Mouse (Mus musculus): ENCODE measurements at regions not wholly inside any gene's neighbourhood (a gene's known extent, or its start where the extent isn't known, plus 50 kb on each side); places are given as distances from the start of the nearest gene placed in this dataset.

DNA sequence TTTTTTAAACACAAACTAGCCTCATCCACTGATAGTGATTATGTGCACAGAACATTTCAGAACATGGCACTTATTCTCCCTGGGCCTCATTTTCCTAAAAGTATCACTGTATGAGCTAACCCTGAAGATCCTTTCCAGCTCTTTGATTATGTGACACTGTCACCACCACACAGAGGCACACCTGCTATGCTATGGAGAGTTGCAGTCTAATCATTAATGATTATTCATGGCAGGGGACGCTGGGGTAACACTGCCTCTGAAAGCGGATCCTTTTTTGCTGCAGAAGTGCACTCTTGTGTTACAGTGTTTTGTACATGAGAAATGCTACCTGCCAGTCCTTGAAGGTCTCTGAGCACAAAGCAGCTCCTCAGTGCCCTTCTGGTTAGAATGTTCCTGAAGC lies 615.3 kb upstream of the Fbxo33 start:
- no peak for DNase-seq (ENCODE audit: low read depth, low spot score)

DNA sequence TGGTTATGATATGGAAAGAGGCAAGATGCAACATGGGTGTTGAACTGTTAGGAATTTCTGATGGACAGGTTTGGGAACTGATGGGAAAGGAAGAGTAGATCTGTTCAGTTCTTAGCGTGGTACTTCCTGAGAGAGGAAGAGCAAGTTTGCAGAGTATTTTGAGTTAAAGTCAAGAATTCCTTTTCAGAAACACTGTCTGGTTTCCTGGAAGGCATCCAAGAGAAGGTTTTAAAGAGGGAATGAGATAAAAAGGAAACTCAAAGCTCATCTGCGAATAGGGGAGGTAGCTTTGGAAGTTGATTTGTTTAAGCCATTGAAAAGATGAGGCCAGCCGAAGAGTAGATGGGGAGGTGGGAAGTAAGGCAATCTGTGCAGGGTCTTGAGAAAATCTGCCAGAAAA lies 603.4 kb upstream of the Fbxo33 start:
- DNase-seq (ENCODE audit: low read depth, low spot score): no peak

DNA sequence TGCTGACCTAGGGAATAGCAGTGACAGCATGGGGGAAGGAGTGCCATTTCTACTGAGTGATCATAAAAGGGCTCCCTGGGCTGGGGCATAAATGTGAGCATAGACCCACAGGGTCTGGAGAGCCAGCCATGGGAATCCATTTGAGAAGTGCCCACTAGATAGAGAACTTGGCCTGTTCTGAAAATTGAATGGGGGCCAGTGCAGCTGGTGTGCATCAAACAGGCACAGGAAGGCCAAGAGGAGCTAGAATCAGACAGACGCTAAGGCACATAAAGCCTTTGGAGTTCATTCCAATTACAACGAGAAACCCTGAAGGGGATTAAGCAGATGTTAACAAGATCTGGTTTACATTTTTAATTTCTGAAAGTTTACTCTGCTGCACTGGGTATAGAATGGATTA lies 602.9 kb upstream of the Fbxo33 start:
- DNase-seq (ENCODE audit: low read depth, low spot score): no peak

DNA sequence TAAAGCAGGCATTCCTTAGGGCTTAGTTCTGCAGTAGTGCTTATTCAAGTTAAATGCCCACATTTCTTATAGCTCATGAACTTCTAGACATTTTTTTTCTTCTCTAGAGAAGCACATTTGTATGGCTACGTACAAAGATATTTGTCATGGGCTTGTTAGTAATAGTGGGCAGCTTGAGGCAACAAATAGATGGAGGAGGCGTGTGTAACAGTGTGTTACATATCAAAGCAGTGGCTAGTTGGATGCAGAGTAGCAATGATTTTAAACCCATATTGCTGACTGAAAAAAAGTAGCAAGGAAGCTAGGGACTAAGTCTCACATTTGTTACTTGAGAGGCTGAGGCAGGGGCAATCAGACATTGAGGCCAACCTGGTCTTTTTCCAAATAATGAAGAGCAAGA lies 602.2 kb upstream of the Fbxo33 start:
- DNase-seq (ENCODE audit: low read depth, low spot score): no peak

DNA sequence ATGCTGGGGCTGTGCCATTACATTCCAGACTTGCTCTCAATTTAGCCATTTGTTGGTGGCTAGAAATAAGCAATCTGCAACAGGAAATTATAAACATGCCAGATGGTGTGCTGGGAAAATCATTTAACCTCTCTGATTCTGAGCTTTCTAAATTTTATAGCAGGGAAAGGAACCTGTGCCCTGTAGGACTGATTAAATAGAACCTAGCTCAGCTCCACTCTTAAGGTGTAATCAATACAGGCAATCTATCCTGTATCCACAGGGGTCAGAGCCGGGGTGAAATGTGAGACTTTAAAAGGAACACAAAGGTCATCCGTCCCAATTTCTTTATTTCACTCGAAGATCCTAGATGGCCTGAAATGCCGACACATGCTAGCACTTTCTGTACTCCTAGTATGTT lies 596.4 kb upstream of the Fbxo33 start:
- DNase-seq (ENCODE audit: low read depth, low spot score): no peak

DNA sequence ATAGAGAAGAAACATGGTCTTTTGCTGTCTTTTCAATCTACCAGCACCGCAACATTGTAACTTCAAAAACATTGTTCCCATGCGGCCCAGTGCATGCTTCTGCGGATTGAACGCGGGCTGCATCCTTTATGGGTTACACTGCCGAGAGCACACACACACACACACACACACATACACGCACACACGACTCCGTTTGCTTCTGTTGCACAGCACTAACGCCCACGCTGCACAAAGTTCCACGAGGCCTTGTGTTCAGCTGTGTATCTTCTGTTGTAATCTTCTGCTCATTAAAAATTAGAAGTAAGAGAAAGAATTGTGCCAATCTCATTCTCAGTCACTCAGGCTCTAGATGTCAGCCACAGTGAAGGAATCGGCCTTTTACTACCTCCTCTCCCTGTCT lies 594.8 kb upstream of the Fbxo33 start:
- DNase-seq (ENCODE audit: low read depth, low spot score): no peak

DNA sequence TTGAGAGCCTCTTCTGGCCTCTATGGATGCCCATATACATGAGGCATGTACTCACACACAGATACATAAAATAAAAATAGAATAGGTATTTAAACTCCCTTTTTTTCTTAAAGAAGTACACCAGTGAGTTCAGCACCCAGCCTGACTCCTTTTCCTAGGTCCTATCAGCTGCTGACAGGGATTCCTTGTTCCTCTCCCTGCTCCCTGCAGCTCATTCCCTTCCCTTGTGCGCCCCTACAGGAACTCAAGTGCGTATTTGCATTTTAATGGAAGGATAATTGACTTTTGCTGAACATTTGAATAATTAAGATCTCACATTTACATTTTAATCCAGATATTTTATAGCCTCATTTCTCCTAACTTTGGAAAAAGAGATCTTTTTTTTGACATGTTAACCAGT lies 589.7 kb upstream of the Fbxo33 start:
- no peak for DNase-seq (ENCODE audit: low read depth, low spot score)

DNA sequence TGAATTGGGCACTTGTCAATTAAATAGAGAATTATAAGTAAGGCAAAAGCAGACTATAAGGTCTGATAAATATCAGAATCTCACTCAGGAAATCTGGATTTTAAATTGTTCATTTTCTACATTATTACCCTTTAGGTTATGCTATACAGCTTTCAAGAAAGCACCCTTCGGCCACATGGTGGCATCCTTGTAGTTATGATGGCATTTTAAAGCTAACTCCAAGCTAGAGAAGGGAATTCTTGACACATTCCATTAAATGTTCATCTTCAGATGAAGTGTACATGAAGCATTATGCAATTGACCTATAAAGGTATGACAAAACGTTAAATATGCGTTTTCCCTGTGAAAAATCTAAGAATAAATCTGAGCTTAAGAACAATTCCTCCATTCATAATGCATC lies 578.5 kb upstream of the Fbxo33 start:
- no peak for DNase-seq (ENCODE audit: low read depth, low spot score)

DNA sequence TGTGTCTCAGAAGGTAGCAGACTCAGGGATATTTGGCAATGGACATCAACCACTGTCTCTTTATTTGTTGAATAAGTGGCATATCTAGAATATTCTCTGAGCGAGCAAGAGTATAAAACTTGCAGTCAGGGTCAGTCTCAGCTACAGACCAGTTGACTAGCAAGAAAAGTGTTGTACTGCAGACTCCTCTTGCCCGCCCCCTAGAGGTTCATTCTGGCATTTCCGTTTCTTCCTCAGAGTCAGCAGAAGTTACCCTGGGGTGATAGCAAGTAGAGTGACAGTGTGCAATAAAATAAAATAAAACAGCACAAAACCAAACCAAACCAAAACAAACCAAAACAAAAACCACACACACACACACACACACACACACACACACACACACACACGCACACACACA lies 571.9 kb upstream of the Fbxo33 start:
- DNase-seq (ENCODE audit: low read depth, low spot score): peak; percentile 52

DNA sequence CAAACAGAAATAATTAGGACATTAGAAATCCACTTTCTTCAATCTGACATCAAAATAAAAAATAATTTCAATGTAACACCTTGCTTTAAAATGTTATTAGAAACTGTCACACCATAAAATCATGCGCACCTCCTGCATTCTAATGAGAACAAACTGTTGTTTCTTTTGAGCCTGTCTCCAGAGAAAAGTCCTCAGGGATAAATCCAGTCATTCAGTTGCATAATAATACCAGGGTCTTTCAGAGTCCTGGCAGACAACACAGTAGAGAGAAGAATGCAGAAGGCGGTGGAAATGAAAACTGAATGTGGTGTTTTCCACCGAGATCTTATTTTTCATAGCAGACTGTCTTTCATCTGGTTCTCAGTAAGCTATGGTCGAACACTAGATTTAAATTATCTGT lies 567.3 kb upstream of the Fbxo33 start:
- no peak for DNase-seq (ENCODE audit: low read depth, low spot score)

DNA sequence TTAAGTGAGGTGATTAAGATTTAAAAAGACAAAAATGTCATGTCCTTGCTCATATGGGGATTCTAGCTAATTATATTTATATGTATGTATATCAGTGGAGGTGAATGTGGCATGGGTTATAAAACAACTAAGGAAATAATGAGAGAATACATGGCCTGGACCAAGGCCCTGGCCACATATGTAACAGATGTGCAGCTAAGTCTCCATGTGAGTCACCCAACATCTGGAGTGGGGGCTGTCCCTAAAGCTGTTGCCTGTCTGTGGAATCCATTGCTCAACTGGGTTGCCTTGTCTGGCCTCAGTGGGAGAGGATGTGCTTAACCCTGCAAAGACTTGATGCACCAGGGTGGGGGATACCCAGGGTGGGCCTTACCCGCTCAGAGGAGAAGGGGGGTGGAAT lies 551.5 kb upstream of the Fbxo33 start:
- DNase-seq (ENCODE audit: low read depth, low spot score): no peak

DNA sequence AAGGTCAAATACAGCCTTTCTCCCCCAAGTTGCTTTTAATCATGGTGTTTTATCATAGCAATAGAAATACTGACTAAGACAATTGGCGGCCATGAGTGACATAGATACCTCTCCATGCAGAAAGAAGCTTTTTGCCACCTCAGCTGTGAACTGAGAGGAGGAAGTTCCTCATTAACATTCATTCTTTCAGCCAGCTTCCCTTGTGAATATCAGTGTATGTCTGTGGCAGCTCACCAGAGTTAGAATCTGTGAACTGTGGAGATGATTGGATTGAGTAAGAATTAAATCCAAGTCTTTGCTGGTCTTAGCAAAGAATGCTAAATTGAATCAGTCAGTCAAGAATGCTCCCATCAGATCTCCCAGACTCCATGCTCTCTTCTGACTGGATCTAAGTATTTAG lies 542.7 kb upstream of the Fbxo33 start:
- no peak for DNase-seq (ENCODE audit: low read depth, low spot score)

DNA sequence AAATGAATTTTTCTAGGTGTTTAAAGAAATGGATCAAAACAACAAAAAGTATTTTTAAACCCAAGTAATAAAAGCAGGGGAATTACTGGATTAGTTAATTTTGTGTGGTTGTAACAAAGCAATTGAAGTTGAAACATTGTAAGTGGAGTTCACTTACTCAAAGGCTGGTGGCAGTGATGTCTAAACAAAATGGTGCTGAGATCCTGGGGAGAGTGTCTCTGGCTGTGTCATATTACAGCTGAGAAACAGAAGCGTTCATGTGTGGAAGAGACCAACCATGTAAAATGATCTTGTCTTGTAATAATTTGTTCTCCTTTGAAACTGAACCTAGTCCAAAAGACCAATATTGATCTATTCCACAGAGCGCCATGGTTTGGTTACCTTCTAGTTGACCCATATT lies 525.2 kb upstream of the Fbxo33 start:
- no peak for DNase-seq (ENCODE audit: low read depth, low spot score)

DNA sequence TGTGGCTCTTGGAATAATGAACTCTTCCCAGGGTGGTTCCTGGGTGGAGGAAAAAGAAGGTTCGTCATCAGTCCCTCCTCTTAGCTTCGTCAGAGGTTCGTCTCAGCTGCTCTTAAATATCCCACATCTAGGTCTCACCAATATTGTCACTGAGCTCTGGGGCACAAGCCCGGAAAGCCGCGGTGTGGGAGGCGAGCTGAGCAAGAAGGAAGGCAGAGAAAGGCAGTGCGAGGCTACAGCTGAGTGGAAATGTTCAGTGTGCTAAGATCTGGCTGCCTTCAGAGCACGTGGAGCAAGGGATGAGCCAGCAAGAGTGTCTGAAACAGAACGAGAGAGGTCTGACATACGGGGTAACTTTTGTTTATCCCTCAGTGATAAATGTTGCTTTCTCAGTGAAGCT lies 523.7 kb upstream of the Fbxo33 start:
- DNase-seq (ENCODE audit: low read depth, low spot score): no peak

DNA sequence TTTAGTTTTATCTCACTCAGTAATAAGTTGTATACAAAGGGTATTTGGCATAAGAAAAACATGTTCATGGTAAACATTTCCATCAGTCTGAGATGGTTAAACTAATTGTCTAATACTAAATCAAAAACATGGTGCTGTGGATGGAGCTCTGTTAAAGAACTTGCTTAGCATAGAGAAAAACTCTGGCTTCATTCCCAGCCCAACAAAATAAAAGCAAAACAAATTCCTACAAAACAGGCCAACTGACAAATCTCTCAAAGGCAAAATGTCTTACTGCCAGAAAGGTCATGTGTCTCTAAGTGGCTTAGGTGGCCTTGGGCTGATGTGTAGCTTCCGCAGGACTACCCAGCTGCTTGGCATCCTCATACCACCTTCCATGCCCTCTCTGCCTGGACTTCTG lies 505.4 kb upstream of the Fbxo33 start:
- DNase-seq (ENCODE audit: low read depth, low spot score): no peak

DNA sequence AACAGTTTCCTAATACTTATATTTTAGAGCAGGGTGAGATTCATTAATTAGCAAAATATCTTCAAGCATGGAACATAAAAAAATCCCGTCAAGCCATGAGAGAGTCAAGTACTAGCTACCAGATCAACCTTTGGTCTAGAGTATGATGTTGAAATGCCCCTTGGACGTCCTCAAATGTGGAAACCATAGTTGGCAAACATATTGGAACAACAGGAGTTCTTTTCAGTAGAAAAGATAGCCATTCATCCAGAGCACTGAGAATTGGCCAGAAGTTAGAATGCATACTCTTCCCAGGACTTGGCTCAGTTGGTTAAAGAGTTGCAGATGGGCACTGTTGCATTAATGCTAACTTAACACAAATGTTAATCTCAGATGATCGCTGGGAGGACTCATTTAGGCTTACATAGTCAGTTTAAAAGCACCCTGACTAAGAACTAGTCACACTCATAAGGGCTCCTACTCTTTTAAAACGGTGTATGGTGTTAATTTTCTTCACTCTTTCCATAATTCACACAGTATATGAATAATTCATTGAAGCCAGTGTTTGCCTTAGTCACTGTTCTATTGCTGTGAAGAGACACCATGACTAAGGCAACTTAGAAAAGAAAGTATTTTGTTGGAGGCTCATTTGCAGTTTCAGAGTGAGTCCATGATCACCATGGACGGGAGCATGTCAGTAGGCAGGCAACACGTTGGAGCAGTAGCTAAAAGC lies 503.1 kb upstream of the Fbxo33 start:
- no peak for DNase-seq (ENCODE audit: low read depth, low spot score)

DNA sequence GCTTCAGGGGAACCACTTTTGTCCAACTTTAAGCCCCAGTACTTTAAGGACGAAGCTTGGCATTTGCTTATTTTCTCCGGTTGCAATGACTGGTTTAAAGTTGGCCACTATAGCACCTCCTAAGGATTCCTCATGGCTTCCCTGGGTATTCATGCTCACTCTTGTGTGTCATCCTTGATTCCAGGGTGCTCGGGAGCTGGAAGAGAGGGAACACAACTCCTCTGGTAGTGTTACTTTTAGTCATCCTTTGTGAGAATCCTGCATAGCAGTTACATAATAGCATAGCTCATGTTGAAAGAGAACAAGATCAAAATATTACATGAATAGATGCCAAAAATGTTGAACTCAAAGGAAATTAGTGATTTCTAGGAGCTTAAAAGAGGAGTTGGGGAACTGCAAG lies 493.7 kb upstream of the Fbxo33 start:
- no peak for DNase-seq (ENCODE audit: low read depth, low spot score)

DNA sequence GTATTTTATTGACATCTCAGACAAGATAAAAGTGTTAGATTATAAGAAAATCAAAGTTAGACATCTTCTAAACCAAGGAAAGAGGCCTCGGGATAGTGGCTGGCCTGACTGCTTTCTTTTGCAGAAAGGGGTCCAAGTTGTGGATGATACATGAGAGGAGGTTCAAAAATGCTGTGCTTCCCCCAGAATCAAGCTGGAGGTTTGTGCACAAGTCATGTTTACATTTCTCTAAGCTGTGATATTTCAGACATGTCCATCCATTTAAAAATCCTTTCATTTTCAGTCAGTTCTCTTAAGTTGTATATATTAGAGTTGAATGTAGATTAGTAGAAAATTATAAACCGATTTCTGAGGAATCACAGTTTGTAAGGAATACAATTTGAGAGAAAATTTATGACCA lies 463.7 kb upstream of the Fbxo33 start:
- no peak for DNase-seq (ENCODE audit: low read depth, low spot score)

DNA sequence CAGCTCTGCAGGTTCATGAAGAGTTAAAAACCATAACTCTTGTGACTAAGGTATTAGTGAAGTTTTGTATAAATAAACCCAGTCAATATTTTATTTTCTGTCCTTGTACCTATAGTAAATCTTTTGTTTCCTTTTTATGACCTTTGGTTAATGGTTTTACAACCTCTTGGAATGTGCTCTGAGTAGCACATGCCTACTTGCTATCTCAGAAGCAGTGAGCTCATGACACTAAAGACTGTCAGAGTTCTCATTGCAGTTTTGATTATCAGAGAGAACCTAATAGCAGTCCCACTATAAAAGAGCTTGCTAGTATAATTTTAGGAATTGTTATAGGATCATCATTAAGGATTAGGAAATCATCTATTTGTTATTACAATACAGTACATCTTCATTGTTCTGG lies 443.6 kb upstream of the Fbxo33 start:
- no peak for DNase-seq (ENCODE audit: low read depth, low spot score)

DNA sequence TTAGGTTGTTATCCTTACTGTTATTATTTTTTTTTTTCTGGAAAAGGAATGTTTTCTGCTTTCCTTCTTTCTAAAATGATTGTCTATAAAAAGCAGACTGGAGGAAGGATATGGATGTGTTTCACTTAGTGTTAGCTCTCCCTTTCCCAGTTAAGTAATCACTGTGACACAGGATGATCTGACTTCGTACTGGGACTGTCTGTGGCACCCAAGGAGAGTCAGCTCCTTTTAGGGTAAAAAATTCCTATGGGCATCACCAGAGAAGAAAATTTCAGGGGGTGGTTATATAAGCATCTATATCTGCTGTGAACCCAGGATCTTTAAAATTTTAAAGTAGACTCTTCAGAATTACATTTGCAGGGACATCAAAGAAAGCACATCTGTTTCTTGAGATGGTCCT lies 411.2 kb upstream of the Fbxo33 start:
- DNase-seq (ENCODE audit: low read depth, low spot score): no peak

DNA sequence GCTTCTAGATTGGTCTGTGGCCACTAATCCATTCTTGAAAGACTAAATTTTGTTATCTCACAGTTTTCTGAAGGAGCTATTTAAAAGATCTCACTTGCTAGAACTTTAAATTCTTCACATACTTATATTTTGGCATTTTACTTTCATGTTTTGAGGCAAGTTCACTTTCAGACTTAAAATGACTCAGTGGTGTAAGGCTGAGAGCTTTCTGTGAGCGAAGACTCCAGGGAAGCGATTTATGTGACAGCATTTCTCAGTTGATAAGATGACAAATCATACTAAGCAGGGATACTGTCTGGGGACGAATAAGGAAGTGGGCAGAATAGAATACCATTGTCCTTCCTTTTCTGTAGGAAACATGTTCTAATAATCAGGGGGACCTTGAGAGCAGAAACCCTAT lies 403.6 kb upstream of the Fbxo33 start:
- no peak for DNase-seq (ENCODE audit: low read depth, low spot score)

DNA sequence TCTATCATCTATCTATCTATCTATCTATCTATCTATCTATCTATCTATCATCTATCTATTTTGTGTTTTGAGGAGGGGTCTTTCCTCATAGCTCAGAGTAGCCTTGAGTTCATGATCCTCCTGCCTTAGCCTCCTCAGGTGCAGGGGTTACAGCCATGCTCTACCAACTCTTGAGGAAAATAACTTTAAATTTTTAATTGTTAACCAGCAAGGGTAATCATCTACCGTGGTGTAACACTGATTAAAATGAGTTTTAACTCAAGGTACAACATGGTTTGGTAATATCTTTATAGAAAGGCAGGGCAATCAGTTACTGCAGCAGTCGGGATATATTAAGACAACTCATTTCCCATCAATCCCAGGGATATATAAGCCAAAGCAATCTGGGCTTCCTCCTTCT lies 401.6 kb upstream of the Fbxo33 start:
- no peak for DNase-seq (ENCODE audit: low read depth, low spot score)

DNA sequence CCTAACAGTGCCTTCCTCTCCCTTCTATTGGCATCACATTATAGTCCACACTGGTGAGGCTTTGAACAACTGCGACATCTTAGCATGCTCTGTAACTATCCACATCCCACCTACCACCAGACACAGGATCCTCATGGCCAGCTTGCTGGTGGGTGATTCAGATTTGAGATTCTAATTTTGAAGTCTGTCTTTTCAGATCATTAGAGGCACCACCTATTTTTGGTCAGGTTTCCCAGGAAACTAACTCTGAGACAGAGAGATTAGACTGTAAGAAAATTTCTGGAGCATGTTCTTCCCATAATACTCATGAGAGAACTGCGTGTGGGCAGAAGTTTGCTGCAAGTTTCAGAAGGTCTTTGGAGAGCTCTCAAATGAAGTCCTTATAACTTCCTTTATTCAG lies 400.8 kb upstream of the Fbxo33 start:
- DNase-seq (ENCODE audit: low read depth, low spot score): no peak

DNA sequence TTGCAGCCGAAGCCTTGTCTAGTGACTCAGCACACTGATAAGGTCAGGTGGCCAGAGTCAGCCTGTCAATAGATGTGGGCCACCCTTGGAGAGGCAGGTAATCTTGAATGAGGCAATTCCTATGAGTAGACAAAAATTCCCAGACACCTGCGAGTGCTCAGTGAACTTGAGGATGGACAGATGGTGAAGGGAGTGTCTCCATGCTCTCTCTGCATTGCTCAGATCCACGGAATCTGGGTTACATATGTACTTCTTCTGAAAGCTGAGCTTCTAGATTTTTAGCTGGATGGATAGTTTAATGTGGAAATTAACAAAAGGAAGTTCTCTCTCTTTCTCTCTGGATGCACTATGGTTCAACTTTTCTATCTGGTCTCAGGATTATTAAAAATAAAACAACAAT lies 396.6 kb upstream of the Fbxo33 start:
- DNase-seq (ENCODE audit: low read depth, low spot score): no peak

Measured in R1 (cell line).